Mouse (Mus musculus) frontal cortex, postnatal 25 days (tissue): Measurements from ENCODE around the gene Shbg.
"Not testable (repeated sequence)": the region's sequence is repeated elsewhere in the genome, so short reads cannot be mapped to it uniquely, and the experiment has no call there.

Experiments
- DNase-seq, 2 experiments: peaks; one replicate each; pipeline ENCODE4 v3.0.0; 2022; ENCODE audit warnings: low spot score in 2 of 2

The Shbg gene

DNA sequence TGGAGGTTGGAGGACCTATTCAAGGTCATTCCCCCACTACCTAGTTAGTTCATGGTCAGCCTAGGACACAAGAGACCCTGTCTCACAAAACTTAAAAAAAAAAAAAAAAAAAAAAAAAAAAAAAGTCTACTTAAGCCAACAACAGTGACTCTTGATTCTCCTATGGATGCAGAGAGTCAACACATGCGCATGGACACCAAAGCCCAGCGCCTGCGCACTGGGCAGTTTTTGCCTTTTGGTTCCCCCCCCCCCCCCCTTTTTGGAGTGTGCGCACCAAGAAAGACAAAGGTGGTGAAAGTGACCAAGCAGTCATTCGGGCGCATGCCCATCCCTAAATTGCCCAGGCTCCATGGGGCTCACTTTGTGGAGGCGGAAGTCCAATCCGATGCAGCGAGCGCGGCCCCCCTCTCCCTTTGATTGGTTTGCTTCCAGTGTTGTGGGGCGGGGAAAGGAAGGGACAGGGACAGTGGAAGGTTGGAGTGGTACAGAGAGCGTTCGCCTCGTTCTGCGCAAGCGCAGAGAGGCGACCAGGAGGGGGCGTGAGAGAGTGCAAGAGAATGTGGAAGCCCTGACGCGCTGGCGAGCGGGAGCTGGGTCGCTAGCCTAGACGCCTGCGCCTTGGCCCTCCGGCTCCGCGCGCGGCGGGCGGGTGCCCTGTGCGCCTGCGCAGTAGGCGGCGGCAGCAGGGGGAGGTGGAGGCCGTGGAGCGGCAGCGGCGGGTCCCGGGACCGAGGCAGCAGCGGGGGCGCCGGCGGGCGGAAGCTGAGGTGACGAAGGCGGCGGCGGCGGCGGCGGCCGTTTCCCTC is 14.8 kb upstream of the Shbg start, which contains the start of gene Fxr2:
TSS of gene Fxr2 (plus strand) at position 707 of the 806 bp plus-strand sequence.
- DNase-seq: peak; percentile 99 to 100

DNA sequence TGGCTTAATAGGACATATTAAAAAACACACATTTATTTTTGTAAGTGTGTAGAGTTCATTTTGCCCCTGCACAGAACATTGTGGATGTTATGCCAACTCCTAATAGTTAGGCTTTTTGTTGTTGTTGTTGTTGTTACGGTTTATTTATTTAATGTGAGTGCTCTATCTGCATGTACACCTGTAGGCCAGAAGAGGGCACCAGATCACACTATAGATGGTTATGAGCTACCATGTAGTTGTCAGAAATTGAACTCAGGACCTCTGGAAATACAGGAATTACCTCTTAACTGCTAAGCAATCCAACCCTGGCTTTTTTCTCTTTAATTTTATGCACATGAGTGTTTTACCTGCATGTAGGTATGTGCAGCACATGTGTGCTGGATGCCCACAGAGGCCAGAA is 12.1 kb upstream of the Shbg start:
- no peak for DNase-seq

DNA sequence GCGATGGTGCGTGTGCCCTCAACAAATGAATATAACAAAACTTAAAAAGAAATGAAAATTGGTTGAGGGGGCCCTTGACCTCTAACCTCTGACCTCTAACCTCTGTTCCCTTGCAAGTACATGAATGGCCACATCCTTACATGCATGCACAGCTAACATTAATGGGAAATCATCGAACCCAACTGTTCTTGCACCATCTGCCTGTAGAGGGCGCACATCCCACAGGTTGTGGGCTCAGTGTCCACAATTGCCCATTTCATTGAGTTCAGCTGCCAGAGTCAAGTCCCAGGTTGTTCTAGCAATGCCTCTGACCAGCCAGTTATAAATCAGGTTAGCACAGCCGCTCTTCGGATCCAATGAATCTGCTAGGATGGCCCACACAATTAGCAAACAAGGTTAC is 10.6 kb upstream of the Shbg start:
- peak; percentile 58 to 65 for DNase-seq

DNA sequence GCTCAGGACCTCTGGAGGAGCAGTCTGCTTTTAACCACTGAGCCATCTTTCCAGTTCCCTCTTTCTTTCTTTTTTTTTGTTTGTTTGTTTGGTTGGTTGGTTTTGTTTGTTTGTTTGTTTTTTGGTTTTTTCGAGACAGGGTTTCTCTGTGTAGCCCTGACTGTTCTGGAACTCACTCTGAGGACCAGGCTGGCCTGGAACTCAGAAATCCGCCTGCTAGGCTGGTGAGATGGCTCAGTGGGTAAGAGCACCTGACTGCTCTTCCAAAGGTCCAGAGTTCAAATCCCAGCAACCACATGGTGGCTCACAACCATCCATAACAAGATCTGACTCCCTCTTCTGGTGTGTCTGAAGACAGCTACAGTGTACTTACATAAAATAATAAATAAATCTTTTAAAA is 6.6 kb upstream of the Shbg start:
- not testable (repeated sequence) for DNase-seq

DNA sequence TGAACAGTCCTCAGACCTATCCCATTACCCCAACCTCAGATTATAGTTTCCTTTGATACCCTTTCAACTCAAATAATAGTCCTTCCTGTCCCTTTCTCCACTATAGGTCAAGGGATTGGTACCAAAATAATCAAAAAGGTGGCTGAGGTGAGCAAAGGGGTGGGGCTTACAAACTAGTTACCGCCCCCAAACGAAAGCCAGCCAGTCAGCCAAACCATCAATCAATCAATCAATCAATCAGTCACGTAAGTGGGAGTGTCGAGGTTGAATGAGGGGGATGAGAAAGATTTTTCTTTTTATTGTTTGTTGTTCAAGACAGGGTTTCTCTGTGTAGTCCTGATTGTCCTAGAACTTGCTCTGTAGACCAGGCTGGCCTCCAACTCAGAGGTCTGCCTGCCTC is 5.3 kb upstream of the Shbg start:
- DNase-seq: no peak

DNA sequence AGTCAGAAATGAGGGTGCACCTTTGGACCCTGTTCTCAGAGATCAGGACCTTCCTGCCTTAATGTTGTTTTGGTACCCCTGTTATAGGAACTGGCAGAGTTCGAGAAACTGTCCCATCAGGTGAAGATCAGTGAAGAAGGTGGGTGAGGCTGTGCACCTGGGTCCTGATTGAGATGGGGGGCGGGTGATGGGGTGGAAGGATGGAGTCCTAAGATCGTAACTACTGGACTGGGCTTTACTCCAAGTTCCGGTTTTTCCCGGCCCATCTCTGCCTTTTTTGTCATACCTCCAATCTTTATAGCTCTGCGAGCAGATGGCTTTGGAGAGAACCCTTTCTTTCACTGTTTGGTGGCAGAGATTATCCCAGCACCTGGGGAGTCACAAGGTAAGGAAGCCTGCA is 4.7 kb upstream of the Shbg start:
- no peak for DNase-seq

DNA sequence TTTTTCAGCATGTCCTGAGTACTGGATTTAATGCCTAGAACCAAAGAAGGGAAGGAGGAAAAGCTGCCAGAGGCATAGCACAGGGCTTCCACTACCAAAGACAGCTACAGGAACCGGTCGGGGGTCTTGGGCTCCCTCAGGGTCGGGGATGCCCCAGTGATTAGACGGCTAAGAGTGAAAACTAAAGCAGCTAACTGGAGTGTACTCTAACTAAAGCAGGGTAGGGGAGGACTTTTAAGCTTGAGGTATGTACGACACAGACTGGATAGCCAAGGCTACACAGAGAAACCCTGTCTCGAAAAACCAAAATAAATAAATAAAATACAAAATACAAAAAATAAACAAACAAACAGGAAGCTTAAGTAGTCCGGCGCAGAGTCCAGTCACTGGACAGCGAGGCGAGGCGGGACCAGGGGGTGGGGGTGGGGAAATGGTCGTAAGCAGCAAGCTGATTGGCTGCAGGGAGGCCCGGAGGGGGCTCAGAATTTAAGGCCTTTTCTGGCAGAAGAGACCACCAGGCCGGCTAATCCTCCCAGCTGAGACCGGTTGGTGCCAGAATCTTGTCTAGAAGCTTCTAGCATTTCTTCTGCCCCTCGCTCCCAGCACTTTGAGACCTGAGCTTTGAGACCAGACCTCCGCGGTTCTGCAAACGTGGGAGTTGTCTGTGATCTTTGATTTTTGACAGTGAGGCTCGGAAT is 4.0 kb upstream of the Shbg start, which contains the start of gene Sat2:
TSS of gene Sat2 (plus strand) at position 454 of the 698 bp plus-strand sequence.
- no peak for DNase-seq

DNA sequence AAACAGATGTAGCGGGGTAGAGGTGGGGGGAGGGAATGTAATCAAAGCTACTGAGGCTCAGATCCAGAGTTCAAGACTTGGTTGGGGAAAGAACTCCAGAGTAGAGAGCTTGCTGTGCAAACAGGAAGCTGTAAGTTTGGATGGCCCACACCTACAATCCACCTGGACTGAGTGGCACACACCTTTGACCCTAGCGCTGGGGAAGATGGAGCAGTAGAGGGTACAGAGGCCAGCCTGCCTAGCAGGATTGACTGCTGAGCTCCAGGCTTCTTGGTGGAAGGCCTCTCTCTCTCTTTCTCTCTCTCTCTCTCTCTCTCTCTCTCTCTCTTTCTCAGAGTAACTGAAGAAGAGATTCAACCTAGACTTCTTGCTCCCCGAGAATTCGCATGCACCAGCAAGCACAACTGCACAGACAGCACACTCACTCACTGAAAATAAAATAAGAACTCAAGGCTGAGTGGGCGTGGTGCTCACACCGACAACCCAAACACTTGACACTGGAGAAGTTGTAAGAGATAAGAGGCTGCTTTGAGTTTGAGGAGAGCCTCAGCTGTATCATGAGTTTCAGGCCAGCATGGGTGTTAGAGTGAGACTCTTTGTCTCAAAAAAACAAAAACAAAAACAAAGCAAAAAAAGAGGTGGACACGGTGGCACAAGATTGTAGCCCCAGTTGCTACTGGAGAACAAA is 2.8 kb upstream of the Shbg start:
- no peak for DNase-seq

DNA sequence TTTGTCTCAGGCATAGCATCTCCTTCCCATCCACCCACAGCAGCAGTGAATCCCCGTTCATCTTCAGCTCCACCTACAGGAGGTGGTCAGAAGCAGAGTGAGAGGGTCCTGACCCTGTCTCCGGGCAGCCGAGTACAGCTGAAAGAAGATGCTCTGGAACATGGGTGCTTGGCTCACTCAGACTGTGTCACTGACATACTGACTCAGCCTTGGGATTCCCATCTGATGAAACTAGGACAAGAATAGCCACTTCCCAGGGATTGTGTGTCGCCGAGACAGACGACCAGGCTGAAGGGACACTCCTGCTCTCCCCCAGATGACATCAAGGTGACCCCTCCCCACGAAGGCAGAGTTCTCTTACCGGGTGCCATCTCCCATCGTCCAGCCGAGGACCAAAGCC is 924 bp downstream of the Shbg start:
- no peak for DNase-seq

DNA sequence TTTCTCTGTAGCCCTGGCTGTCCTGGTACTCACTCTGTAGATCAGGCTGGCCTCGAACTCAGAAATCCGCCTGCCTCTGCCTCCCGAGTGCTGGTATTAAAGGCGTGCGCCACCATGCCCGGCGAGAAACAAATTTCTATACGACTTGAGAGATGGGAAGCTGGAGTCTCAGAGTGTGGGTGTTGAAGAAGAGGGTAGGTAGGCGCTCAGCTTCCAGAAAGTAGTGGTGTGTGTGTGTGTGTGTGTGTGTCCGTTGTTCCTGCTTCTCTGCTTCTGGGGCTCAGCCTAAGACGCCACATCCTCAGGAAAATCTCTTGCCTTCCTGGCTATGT is 3.5 kb downstream of the Shbg start:
- not testable (repeated sequence) for DNase-seq

DNA sequence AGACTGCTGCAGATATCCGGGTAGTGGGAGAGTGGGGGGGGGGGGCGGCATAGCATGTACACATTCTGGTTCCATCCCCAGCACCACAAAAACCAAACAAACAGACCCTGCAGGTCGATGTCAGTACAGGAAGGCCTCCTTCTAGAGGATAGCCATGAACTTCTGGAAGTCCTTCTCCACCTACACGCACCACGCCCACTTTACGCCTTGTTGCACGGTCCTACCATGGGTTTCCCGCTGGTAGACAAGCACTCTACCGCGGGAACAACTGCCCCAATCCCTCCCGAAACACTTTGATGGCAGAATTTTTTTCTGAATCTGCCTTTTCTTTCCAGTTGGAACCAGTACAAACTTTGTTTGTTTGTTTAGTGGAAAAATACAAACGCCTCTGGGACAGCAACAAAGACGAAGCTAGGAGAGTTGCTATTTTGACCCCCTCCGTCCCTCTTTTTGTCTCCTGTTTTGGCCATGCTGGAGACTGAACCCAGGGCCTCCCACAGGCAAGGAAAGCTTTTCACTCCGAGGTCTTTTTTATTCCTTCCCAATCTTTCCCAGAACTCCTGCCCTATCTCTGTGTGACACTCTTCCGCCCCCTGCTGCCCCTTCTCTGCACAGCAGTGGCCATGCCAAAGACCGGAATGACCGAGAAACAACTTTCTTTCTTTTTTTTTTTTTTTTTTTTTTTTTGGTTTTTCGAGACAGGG is 4.0 kb downstream of the Shbg start:
- DNase-seq: peak; percentile 59 to 75

DNA sequence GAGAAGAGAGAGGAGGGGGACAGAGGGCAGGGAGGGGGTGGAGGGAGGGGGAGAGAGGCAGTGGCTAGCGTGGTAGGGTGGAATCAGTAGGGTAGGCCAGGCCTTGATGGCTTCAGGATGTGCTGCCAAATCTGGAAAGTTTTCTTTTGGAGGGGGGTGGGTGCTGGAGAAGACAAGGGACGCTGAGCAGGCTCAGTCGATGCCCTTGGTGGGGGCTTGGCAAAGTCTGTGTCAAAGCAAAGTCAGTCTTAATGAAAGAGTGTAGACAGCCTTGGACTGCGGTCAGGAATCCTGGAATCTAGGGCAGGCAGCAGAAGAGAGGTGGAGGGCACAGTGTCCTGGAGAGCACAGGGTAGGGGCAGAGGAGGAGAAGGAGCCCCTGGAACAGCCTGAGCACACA is 6.8 kb downstream of the Shbg start:
- DNase-seq: no peak

DNA sequence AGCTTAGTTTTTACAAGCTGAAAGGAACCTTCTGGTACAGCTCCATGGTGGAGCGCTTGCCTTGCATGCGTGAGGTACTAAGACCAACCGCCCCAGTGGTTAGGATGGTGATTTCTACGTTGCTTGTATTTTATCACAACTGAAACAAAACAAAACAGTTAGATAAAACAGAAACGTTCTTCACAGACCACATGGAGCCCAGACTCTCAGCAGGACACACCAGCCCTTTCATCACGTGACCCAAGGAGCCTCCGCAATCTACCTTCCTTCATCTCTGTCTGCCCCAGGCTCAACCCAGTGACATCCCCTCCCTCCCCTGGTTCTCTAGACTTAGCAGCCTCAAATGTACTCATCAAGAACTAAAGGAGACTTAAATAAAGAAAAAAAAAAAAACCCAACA is 8.3 kb downstream of the Shbg start:
- DNase-seq: no peak

DNA sequence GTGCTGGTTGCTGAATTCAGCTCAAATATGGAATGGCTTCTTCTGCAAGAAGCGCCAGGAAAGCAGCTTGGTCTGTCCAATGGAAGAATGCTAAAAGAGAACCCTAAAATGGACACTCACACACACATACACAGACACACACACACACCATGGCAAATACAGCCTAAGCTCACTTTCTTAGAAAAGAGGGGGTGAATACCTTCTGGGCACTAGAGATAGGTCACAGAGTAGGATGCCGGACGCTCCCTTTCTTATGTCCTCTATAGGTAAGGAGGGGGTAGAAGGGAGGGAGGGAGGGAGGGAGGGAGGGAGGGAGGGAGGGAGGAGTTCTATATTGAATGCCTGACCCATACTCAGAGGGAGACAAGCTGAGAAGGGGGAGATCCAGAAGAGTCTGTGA is 9.2 kb downstream of the Shbg start:
- DNase-seq: no peak

DNA sequence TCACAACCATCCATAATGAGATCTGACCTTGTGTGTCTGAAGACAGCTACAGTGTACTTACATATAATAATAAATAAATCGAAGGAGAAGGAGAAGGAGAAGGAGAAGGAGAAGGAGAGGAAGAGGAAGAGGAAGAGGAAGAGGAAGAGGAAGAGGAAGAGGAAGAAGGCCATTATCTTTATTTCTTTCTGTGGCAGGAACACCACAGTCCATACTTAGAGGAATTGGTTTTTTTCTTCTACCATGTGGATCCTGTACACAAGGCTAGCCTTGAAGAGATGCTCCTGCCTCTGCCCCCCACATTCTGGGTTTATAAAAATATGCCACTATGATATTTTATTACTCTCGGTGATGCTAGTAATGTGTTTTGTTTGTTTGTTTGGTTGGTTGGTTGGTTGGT is 10.9 kb downstream of the Shbg start:
- DNase-seq: no peak

DNA sequence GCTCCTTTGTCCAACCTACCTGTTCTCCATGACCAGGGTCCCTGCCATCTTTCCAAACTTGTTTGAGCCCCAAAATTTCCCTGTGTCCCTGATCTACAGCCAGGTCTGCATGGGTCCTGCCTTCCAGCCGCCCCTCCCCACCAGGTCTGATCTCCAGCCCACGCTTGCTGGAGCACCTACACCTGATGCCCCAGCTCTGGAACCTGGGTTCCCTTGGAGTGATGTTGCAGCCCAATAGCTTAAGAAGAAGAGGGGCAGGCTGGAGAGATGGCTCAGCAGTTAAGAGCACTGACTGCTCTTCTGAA is 11.3 kb downstream of the Shbg start:
- no peak for DNase-seq

DNA sequence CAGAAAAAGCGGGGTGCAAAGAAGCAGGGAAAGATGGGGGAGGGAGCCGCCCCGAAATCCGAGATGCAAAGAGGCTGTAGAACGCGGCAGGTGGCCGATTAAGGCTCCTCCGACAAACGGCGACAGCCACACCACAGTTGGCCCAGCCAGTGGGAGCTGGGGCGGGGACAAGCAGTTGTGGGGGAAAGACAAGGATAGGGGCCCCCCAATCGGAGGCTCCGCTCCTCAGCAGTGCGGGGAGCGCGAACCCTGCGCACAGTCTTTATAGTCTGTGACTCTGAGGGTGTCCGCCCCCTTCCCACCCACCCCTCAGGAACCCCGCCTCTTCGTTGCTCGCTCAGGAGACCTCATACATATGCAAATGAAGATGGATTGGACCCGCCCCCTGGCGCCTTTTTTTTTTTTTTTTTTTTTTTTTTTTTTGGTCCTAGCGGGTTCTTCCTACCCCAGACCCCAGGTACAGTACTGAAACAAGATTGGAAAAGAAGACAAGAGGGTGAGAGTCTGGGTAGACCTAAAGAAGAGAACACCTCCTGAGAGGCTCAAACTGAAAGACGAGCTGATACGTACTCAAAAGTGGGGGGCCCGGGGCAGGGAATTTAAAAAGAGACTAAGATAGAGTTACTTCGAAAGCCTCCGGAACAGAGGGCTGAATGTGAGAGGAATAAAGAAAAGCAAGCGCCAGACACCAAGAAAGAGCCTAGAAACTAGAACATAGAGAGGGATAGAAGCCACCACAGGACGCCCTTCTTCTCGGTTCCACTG is 11.8 kb downstream of the Shbg start, which contains the start of gene Atp1b2:
TSS of gene Atp1b2 (minus strand) at position 217 of the 765 bp plus-strand sequence.
- DNase-seq: peak; percentile 57 to 59

DNA sequence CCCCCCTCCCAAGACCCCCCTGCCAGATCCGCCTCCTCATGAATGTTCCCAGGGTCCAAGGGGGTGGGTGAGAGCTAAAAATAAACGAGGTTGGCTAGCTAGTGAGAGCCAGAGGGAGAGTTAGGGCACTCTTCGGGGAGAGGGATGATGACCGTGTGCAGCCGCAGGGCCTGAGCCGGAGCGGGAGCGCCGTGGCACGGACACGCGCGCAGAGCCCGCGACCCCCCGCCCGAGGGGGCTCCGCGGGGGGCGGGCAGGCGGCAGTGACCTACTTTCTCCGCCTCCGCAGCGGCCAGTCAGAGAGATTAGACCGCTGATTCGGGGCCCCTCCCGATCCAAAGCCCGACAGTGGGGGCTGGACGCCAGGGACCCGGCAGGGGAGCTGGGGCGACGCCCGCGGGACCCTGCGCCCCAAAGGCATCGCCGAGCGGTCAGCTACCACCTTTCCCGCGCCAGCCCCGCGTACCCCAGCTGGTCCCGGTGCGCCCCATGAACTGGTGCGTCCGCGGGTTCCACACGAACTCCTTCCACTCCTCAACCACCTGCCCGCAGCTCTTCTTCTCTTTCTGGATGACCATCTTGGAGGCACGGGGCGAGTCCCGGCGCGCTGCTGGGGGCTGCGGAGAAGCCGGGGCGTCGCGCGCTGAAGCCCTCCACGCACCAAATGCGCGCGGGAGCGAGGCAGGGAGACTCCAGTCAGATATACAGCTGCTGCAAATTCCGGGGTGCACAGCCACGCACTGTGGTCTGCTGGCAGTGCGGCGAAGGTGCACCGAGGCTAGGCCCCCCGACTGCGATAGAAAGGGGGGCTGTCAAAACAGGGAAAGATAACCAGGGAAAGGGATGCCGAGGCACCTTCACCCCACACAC is 12.7 kb downstream of the Shbg start:
- no peak for DNase-seq

DNA sequence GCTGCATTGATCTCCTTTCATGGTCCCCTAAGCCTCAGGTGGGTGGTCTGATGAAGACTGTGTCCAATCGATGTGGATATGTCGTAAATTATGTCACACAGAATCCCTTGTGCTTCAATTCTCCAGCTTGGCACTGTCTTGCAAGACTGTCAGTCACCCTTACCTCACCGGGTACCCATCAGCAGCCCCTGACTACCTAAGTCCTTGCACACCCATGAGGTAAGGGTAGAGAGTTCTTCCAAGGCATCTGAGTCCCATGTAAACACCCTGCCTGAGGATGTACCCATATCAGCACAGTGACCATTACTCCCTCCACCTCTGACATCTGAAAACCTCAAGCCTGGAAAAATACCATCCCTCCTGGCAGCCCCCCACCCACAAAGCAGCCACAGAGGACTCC is 13.4 kb downstream of the Shbg start:
- DNase-seq: no peak

DNA sequence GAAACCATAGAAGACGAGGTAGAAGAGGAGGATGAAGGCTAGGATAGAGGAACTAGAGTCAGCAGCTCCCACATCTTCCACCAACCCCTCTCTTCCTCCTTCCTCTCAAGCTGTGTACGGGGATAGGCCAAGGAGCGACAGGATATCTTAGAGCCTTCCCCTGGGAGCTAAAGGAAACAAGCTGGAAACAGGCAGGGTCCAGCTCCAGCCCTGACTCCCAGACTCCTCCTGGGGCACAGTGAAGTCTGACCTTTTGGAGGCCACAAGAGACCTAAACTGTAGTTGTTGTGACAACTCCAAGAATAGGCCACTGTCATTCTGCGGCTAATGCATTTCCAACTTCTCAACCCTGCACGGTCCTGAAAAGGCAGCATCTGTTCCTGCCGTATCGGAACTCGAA is 14.2 kb downstream of the Shbg start:
- DNase-seq: no peak

DNA sequence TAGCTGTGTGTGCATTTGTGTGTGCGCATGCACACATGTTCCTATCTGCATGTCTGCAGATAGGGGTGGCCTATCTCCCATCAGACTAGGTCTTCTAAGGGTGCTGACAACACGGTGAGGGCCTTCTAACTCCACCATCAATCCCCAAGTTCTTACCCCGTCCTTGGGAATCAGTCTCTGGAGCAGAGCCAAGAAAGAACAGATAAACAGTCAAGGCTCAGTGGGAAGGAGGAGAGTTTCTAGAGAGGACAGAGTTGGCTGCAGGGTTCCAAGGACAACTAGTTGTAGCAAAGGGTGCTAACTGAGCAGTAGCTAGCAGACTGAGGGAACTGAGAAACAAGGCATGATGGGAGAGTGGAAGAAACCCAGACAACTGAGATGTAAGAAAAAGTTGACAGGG is 15.9 kb downstream of the Shbg start:
- no peak for DNase-seq
